Mouse (Mus musculus): Measurements from ENCODE around the gene Ralgapa2.

GRCm38 (mm10) chr2:146363483-146363882 is 148.7 kb downstream of the Ralgapa2 start:
- no peak for TF ChIP-seq GATA1 (IDR thresholded peaks at IDR 0.05; ENCODE audit: low read length)
- no peak for TF ChIP-seq TAL1 (IDR thresholded peaks at IDR 0.05; ENCODE audit: low read length)

Data from erythroblast, embryonic 14.5 days (primary cell).